Mouse (Mus musculus) testis, adult 2 months (tissue): Measurements from ENCODE around the gene Olfr1368. TPM values are rescaled to one million over a fixed set of nuclear protein-coding genes. Genes with fewer than 3 reads are reported as not detected.

Experiments used
- H3K27ac ChIP-seq: fragments of 200-500 bp; 2 replicates; pipeline ENCODE4 v1.5.1; 2012; ENCODE audit warnings: low read depth, low read length; ENCODE audit not compliant: control insufficient read depth, insufficient read depth
- H3K27me3 ChIP-seq: fragments of 200-500 bp; 2 replicates; pipeline ENCODE4 v1.6.1; 2012; ENCODE audit warnings: mild to moderate bottlenecking, low read length, moderate library complexity; ENCODE audit not compliant: control insufficient read depth, insufficient read depth
- H3K36me3 ChIP-seq: fragments of 200-500 bp; 2 replicates; pipeline ENCODE4 v1.6.1; 2012; ENCODE audit warnings: mild to moderate bottlenecking, low read length; ENCODE audit not compliant: control insufficient read depth, insufficient read depth
- H3K4me1 ChIP-seq: fragments of 200-500 bp; 2 replicates; pipeline ENCODE4 v1.6.1; 2012; ENCODE audit warnings: low read length; ENCODE audit not compliant: control insufficient read depth, insufficient read depth
- H3K4me3 ChIP-seq: fragments of 200-500 bp; 2 replicates; pipeline ENCODE4 v1.5.1; 2012; ENCODE audit warnings: low read depth, mild to moderate bottlenecking, low read length, moderate library complexity, mixed read lengths; ENCODE audit not compliant: control insufficient read depth
- CTCF ChIP-seq: fragments of 200-500 bp; IDR thresholded peaks from 2 replicates; pipeline ENCODE4 v1.5.1; 2012; ENCODE audit warnings: low read depth, mild to moderate bottlenecking, inconsistent platforms, low read length, moderate library complexity; ENCODE audit not compliant: control insufficient read depth, insufficient read depth, insufficient replicate concordance
- POLR2A ChIP-seq: fragments of 200-500 bp; IDR thresholded peaks from 2 replicates; pipeline ENCODE4 v1.6.1; 2012; ENCODE audit warnings: low read depth, mild to moderate bottlenecking, inconsistent platforms, low read length, moderate library complexity; ENCODE audit not compliant: control insufficient read depth
- polyA plus RNA-seq: library from polyadenylated mRNA; depleted of rRNA; stranded (reverse); fragments of >200 nt; gene quantifications from 2 replicates; pipeline ENCODE4 v1.2.3, GENCODE M21; 2012; rRNA removed

Olfr1368 gene
- polyA plus RNA-seq, result 0.10 TPM in 1 of 2 replicates, not detected in the other

DNA sequence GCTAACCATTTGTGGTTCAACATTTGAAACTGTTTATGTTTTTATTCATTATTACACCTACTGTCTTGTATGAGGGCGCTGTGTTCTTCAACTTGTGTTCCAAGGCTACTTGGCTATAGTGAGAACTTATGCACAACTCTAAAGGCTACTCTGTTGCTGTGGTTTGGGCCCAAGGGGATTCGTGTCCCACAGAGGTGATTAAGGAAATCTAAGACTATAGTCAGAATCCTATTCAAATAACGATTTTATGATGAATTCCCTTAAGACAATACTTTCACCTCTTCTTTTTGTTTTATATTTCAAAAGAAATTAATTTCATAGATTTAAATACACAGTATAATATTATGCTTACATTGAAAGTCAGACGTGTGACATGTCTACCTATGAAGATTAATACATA is at the start of gene Olfr1368:
TSS of gene Olfr1368 (minus strand) at position 101 of the 400 bp plus-strand sequence.
- Histone ChIP-seq H3K36me3 (no peaks in the 10 kb centered on the region), H3K27ac (no peak within 1 kb of the TSS), H3K4me3 (no peak within 1 kb of the TSS), H3K4me1 (no peaks in the 10 kb centered on the region), H3K27me3 (no peaks in the 10 kb centered on the region)
- TF ChIP-seq CTCF (no peak), POLR2A (no peak)

DNA sequence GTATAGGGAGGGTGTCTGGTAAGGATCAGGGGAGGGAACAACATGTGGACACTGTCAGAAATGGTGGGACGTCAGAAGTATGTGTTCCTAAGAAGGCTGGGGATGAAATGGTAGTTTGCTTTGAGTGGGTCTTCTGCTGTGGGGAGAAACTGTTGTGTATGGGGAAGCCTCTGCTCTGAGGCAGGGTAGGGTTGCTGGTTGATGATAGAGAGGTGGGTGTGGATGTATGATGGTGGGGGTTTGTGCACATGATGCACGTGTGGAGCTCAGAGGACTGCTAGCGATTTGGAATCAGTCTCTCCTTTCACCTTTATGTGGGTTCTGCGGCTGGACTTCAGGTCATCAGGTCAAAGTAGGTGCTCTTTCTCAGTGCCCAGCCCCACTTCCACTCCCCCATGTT is 39.9 kb upstream of the Olfr1368 start:
- Histone ChIP-seq H3K27me3 (no peaks in the 10 kb centered on the region), H3K4me3 (no peak overlapping the region), H3K4me1 (peaks cover 6% of the 10 kb centered on the region; the same call in 1 of the 2 replicates), H3K36me3 (peaks cover 6% of the 10 kb centered on the region), H3K27ac (no peak overlapping the region)
- TF ChIP-seq POLR2A (no peak), CTCF (no peak)

DNA sequence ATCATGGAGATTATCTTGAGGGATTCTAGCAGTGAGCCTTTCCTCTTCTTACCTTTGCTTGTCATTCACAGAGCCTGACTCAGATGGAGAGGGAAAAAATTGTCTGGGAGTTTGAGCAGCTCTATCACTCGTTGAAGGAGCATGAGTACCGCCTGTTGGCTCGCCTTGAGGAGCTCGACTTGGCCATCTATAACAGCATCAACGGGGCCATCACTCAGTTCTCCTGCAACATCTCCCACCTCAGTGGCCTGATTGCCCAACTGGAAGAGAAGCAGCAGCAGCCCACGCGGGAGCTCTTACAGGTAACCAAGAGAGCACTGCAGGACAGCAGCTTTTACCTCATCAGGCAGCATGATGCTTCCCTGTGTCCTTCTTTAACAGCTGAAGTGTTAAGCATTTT is 38.0 kb upstream of the Olfr1368 start:
- H3K36me3 ChIP-seq, result peaks cover 6% of the 10 kb centered on the region
- H3K27ac ChIP-seq, result no peak overlapping the region
- peak overlapping the region; percentile 15 for H3K4me3 ChIP-seq
- peaks cover 11% of the 10 kb centered on the region for H3K4me1 ChIP-seq
- H3K27me3 ChIP-seq, result no peaks in the 10 kb centered on the region
- TF ChIP-seq POLR2A (no peak), CTCF (no peak)

DNA sequence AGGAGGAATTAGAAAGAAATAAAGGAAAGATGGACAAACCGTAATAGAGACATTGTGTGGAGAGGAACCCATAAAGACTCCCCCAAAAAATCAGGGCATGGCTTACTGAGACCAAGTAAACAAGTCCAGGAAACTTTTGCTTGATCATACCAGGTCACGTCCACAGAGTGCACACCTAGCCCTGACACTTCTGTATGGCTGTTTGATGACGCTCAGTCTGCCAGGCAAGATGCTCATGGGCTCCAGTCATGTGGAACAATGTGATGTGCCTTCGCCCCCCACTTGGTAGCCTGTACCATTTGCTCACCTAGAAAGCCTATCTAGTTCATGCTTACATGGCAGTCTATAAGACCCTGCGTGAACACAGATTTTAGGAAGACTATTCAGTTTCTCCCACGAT is 37.4 kb upstream of the Olfr1368 start:
- Histone ChIP-seq H3K27me3 (no peaks in the 10 kb centered on the region), H3K36me3 (peaks cover 4% of the 10 kb centered on the region), H3K27ac (no peak overlapping the region), H3K4me3 (no peak overlapping the region), H3K4me1 (peaks cover 12% of the 10 kb centered on the region)
- TF ChIP-seq POLR2A (no peak), CTCF (no peak)

DNA sequence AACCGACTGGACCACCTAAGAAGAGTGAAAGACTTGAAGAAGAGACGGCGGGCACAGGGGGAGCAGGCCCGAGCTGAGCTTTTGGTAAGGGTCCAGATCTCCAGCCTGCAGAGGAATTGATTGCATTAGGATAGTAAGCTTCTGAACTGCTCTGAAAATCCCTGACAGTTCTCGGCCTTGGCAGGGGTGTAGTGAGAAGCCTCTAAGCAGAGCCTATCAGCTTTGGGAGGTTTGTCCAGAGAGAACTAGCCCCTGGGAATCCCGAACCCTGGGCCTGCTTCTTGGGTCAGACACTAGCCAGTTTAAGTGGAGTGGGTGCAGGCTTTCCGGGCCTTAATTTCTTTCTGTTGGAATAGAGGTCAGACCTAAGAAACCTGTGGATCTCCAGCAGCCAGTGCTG is 36.3 kb upstream of the Olfr1368 start:
- Histone ChIP-seq H3K27ac (no peak overlapping the region), H3K4me3 (peak overlapping the region; percentile 62), H3K27me3 (no peaks in the 10 kb centered on the region), H3K36me3 (peaks cover 4% of the 10 kb centered on the region), H3K4me1 (peaks cover 12% of the 10 kb centered on the region)
- no peak for TF ChIP-seq POLR2A
- TF ChIP-seq CTCF, result no peak

DNA sequence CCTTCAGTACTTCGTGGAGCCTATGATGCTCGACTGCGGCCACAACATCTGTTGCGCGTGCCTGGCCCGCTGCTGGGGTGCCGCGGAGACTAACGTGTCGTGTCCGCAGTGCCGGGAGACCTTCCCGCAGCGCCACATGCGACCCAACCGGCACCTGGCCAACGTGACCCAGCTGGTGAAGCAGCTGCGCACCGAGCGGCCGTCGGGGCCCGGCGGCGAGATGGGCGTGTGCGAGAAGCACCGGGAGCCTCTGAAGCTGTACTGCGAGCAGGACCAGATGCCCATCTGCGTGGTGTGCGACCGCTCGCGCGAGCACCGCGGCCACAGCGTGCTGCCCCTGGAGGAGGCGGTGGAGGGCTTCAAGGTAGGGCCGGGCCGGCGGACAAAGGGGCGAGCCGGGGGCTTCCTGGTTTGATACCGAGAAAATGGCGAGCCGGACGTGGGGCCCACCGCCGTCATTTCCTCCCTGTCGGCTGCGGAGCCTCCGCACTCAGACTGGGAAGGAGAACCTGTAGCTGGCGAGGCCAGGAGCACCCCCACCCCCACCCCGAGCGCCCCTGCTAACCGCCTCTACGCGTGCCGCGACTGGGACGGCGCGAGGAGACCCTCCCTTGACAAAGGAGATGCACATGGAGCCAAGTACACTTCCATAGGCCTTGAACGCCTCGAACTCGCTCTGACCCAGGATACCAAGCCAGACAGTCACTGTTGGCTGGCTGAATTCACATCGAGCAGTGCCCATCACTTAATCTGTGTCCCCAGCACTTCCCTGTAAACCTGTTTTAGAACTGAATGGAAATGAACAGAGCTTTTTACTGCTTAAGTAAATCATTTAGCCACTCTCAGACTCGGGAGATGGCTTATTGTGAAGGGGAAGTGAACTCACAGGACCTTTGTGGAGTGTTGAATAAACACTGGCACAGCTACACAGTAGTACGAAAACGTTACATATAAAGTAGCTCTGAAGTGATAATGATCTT is 35.2 kb upstream of the Olfr1368 start:
- Histone ChIP-seq H3K36me3 (peaks cover 4% of the 10 kb centered on the region), H3K4me3 (peak overlapping the region; percentile 87), H3K27me3 (no peaks in the 10 kb centered on the region), H3K27ac (peak overlapping the region; percentile 55), H3K4me1 (peaks cover 12% of the 10 kb centered on the region)
- TF ChIP-seq CTCF (no peak), POLR2A (no peak; the same call in 1 of the 2 replicates)

DNA sequence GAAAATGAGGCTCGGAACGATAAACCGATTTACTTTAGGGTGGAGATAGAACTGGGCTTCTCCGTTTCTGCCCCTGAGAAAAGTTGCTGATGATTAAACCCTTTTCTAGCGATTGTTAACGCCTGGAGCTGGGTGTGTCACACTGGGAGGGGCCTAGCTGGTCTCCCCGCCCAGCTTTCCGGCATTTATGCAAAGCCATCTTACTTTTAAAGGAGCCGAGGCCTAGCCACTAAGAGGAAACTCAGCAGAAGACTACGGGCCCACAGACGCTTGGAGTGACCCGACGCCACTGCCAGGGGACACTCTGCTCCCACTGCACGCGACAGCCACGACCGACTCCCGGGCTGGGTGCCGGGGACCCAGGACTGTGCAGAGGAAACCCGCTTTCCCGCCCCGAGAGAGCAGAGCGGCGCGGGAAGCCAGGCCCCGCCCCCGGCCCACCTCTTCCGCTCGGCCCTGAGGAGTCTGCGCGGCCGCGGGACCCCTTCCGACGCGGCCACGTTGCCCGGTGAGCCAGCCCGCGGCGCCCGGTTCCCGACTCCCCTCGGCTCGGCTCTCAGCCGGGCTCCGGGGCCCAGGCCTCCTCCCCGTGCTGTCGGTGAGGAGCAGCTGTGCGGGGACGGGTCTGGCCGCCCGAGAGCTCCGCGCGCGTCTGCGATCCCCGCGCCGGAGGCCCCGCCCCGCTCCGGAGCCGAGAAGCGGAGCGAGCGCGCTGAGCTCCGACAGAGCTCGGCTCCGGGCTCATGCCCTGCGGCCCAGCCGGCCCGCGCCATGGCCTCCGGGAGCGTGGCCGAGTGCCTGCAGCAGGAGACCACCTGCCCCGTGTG is 34.3 kb upstream of the Olfr1368 start:
- Histone ChIP-seq H3K36me3 (peaks cover 4% of the 10 kb centered on the region), H3K4me3 (peak overlapping the region; percentile 87), H3K27me3 (no peaks in the 10 kb centered on the region), H3K4me1 (peaks cover 12% of the 10 kb centered on the region), H3K27ac (peak overlapping the region; percentile 55)
- TF ChIP-seq CTCF (no peak; the same call in 1 of the 2 replicates), POLR2A (peak; percentile 46)
